Mouse (Mus musculus) CH12.LX (cell line): Measurements from ENCODE around the gene Gm10295. TPM values are rescaled to one million over a fixed set of nuclear protein-coding genes. Genes with fewer than 3 reads are reported as not detected.

Experiments
- DNase-seq: peaks from one replicate; pipeline ENCODE4 v3.0.0-alpha.2; 2013; ENCODE audit errors: extremely low read depth
- H3K27ac ChIP-seq: 2 replicates; pipeline ENCODE4 v1.5.1; 2012; ENCODE audit warnings: low read depth, mild to moderate bottlenecking, control low read depth, moderate library complexity; ENCODE audit not compliant: insufficient read depth
- H3K27me3 ChIP-seq: replicated peaks from 2 replicates; pipeline ENCODE3; 2012; ENCODE audit warnings: inconsistent platforms
- H3K36me3 ChIP-seq, 2 experiments: replicated peaks in 1 of 2; 2 replicates each; pipeline versions ENCODE3 to v1.6.1; 2012; ENCODE audit warnings: inconsistent platforms in 1 of 2, low read length in 1 of 2, mild to moderate bottlenecking in 1 of 2, mixed read lengths in 1 of 2, moderate library complexity in 1 of 2; ENCODE audit not compliant: control insufficient read depth in 1 of 2, insufficient read depth in 1 of 2
- H3K4me1 ChIP-seq, 2 experiments: 2 replicates each; pipeline ENCODE4 v1.6.1; 2012; ENCODE audit warnings: inconsistent platforms in 1 of 2, moderate library complexity in 1 of 2; ENCODE audit not compliant: insufficient read depth in 2 of 2, control insufficient read depth in 1 of 2
- H3K4me2 ChIP-seq: 2 replicates; pipeline ENCODE4 v1.6.1; 2012; ENCODE audit warnings: low read depth, mild to moderate bottlenecking, control low read depth; ENCODE audit not compliant: poor library complexity, insufficient read depth, severe bottlenecking
- H3K4me3 ChIP-seq, 3 experiments: fragments of 150-350 bp in 1 of 3; sonication (generic) in 1 of 3; replicated peaks in 1 of 3; 2 replicates each; pipeline versions ENCODE3 to v1.5.1; 2011 to 2012; ENCODE audit warnings: low read depth in 2 of 3, low read length in 2 of 3, mild to moderate bottlenecking in 2 of 3, moderate library complexity in 2 of 3, control low read depth in 1 of 3, improper control_type of control experiment in 1 of 3, inconsistent platforms in 1 of 3, mixed read lengths in 1 of 3; ENCODE audit not compliant: poor library complexity in 1 of 3
- H3K79me2 ChIP-seq: replicated peaks from 2 replicates; pipeline ENCODE4 v1.6.1; 2012; ENCODE audit warnings: mild to moderate bottlenecking, moderate library complexity; ENCODE audit not compliant: control insufficient read depth, poor library complexity, insufficient read depth, severe bottlenecking; ENCODE audit errors: extremely low read depth
- H3K9ac ChIP-seq: 2 replicates; pipeline ENCODE4 v1.6.1; 2012; ENCODE audit warnings: low read depth, mild to moderate bottlenecking, control low read depth, moderate library complexity; ENCODE audit not compliant: insufficient read depth
- H3K9me3 ChIP-seq: replicated peaks from 2 replicates; pipeline ENCODE3; 2012; ENCODE audit warnings: low read length, inconsistent platforms, mixed read lengths
- CHD1 ChIP-seq: IDR thresholded peaks from 2 replicates; pipeline ENCODE4 v1.6.1; 2012; ENCODE audit warnings: low read depth, low read length, improper control_type of control experiment, inconsistent platforms
- CHD2 ChIP-seq: IDR thresholded peaks from 2 replicates; pipeline ENCODE4 v1.6.1; 2011; ENCODE audit warnings: low read length, improper control_type of control experiment
- CTCF ChIP-seq, 2 experiments: IDR thresholded peaks in 1 of 2; conservative IDR thresholded peaks in 1 of 2; 2 replicates each; pipeline ENCODE4 v1.5.1; 2011 to 2012; ENCODE audit warnings: low read depth in 2 of 2, low read length in 2 of 2, improper control_type of control experiment in 1 of 2, inconsistent platforms in 1 of 2, mild to moderate bottlenecking in 1 of 2, moderate library complexity in 1 of 2
- E2F4 ChIP-seq: IDR thresholded peaks from 2 replicates; pipeline ENCODE4 v1.6.1; 2011; ENCODE audit warnings: low read depth, low read length, improper control_type of control experiment; ENCODE audit not compliant: insufficient replicate concordance
- ELF1 ChIP-seq: IDR thresholded peaks from 2 replicates; pipeline ENCODE4 v1.6.1; 2014; ENCODE audit warnings: low read depth, mild to moderate bottlenecking, inconsistent platforms, low read length, improper control_type of control experiment
- EP300 ChIP-seq: IDR thresholded peaks from 2 replicates; pipeline ENCODE4 v1.6.1; 2011; ENCODE audit warnings: low read length, improper control_type of control experiment
- ETS1 ChIP-seq: conservative IDR thresholded peaks from 2 replicates; pipeline ENCODE4 v1.6.1; 2012; ENCODE audit warnings: low read depth, mild to moderate bottlenecking, inconsistent platforms, low read length, improper control_type of control experiment, moderate library complexity
- IRF4 ChIP-seq: IDR thresholded peaks from 2 replicates; pipeline ENCODE4 v1.6.1; 2014; ENCODE audit warnings: low read depth, mild to moderate bottlenecking, inconsistent platforms, low read length, improper control_type of control experiment
- JUN ChIP-seq: IDR thresholded peaks from 2 replicates; pipeline ENCODE4 v1.6.1; 2011; ENCODE audit warnings: low read depth, mild to moderate bottlenecking, low read length, improper control_type of control experiment, moderate library complexity; ENCODE audit not compliant: insufficient read depth
- JUND ChIP-seq: conservative IDR thresholded peaks from 2 replicates; pipeline ENCODE4 v1.6.1; 2011; ENCODE audit warnings: low read depth, low read length, improper control_type of control experiment
- KAT2A ChIP-seq: IDR thresholded peaks from 2 replicates; pipeline ENCODE4 v1.6.1; 2012; ENCODE audit warnings: low read length, improper control_type of control experiment, inconsistent platforms; ENCODE audit not compliant: insufficient replicate concordance
- POLR2AphosphoS2 ChIP-seq: IDR thresholded peaks from 2 replicates; pipeline ENCODE4 v1.6.1; 2011; ENCODE audit warnings: low read depth, low read length, improper control_type of control experiment
- RAD21 ChIP-seq: IDR thresholded peaks from 2 replicates; pipeline ENCODE4 v1.6.1; 2011; ENCODE audit warnings: low read depth, mild to moderate bottlenecking, low read length, improper control_type of control experiment, moderate library complexity
- SIN3A ChIP-seq: IDR thresholded peaks from 2 replicates; pipeline ENCODE4 v1.6.1; 2012; ENCODE audit warnings: low read length, improper control_type of control experiment, inconsistent platforms
- SMC3 ChIP-seq: IDR thresholded peaks from 2 replicates; pipeline ENCODE4 v1.6.1; 2011; ENCODE audit warnings: low read depth, low read length, improper control_type of control experiment
- TCF12 ChIP-seq: IDR thresholded peaks from 2 replicates; pipeline ENCODE4 v1.6.1; 2014; ENCODE audit warnings: low read depth, mild to moderate bottlenecking, inconsistent platforms, low read length, improper control_type of control experiment
- USF1 ChIP-seq: IDR thresholded peaks from 2 replicates; pipeline ENCODE4 v1.6.1; 2014; ENCODE audit warnings: low read depth, mild to moderate bottlenecking, inconsistent platforms, low read length, improper control_type of control experiment
- ZC3H11A ChIP-seq: IDR thresholded peaks from 2 replicates; pipeline ENCODE4 v1.6.1; 2012; ENCODE audit warnings: low read depth, mild to moderate bottlenecking, inconsistent platforms, low read length, improper control_type of control experiment
- ZKSCAN1 ChIP-seq: IDR thresholded peaks from 2 replicates; pipeline ENCODE4 v1.6.1; 2012; ENCODE audit warnings: low read depth, inconsistent platforms, low read length, improper control_type of control experiment, borderline replicate concordance
- ZMIZ1 ChIP-seq: IDR thresholded peaks from 2 replicates; pipeline ENCODE4 v1.6.1; 2012; ENCODE audit warnings: low read depth, mild to moderate bottlenecking, inconsistent platforms, low read length, improper control_type of control experiment
- dilution Hi-C: fragments of 300-500 bp; cut with MboI; formaldehyde crosslinking; loops from 2 replicates; pipeline ENCODE4 v1.14.3; 2020; ENCODE audit warnings: low sequenced_read_pairs; ENCODE audit not compliant: extremely low pct_unique_long_range_greater_than_20kb, extremely low pct_ligation_motif_present
- in situ Hi-C: fragments of 300-500 bp; cut with MboI; formaldehyde crosslinking; loops from 3 replicates; pipeline ENCODE4 v1.14.3; 2019; ENCODE audit warnings: low sequenced_read_pairs, low pct_ligation_motif_present, low pct_unique_long_range_greater_than_20kb, mixed read lengths
- polyA plus RNA-seq: library from polyadenylated mRNA; unstranded; fragments of >175 nt; gene quantifications from 2 replicates; pipeline ENCODE4 v1.2.1, GENCODE M21; 2012; ENCODE audit warnings: low read depth; ENCODE audit not compliant: insufficient read length
- total RNA-seq, 2 experiments: library from RNA; depleted of rRNA; stranded (reverse); fragments of 300-350 nt in 1 of 2; fragments of >200 nt in 1 of 2; gene quantifications; 2 replicates each; pipeline ENCODE4 v1.2.3; 2012 to 2014

Gene Gm10295
- total and polyA plus RNA-seq, 3 experiments: not detected

- TF ChIP-seq ZC3H11A (no peak), JUND (no peak), E2F4 (no peak), CHD2 (no peak), ETS1 (no peak), IRF4 (no peak), EP300 (no peak), RAD21 (no peak), TCF12 (no peak), KAT2A (no peak), ZMIZ1 (no peak)
- TF ChIP-seq, all 38 proteins: peak for 0
Observed at GRCm38 (mm10) chr7:71384921-71385320, 33.6 kb upstream of the Gm10295 start.

DNA sequence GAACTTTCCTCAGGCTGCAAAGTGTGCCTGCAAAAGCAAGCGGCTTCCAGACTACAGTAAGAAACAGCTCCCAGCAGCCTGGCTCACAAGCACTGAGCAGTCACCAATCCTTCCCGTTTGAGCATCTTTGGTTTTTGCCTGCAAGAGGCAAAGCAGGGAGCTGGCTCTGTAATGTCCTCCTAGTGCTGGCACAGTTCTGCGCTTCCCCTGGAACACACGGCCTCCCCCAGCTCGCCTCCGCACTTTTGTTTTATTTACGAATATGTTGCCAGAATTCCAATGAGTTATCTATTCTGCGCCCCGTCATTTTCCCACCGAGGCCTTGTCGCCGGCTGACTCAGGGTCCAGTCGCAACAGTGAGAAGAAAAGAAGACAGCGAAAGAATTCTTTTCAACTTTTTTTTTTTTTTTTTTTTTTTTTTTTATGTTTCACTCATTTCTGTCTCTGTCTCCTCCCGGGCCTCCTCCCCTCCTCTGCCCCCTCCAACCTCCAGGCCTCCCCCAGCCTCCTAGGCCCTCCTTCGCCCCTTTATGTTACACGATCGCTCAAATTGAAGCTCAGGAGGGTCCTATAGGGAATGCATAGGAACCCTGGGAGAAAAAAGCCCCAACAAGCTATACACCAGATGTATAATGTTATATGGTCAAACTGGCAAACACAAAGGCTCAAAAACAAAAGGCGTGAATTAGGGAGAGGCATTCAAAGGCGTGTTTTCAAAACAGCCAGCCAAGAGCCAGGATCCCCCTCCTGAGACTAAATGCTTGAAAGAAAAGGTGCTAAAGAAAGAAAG lies 32.3 kb upstream of the Gm10295 start:
- Histone ChIP-seq H3K79me2 (no peaks in the 10 kb centered on the region), H3K27me3 (no peaks in the 10 kb centered on the region), H3K4me3 (no peak overlapping the region), H3K4me2 (no peak overlapping the region), H3K4me1 (no peaks in the 10 kb centered on the region), H3K36me3 (no peaks in the 10 kb centered on the region), H3K27ac (no peak overlapping the region), H3K9me3 (peaks cover 56% of the 10 kb centered on the region), H3K9ac (no peak overlapping the region)
- in situ Hi-C loops: no loop called here
- dilution Hi-C loops: no loop called here
- DNase-seq: no peak
- TF ChIP-seq CTCF (conservative IDR thresholded peaks at IDR 0.05 in 1 of 2, IDR thresholded peaks at IDR 0.05 in 1 of 2; ENCODE audit: low read depth in 2 of 2, low read length in 2 of 2) (no peak), SMC3 (no peak), KAT2A (no peak), JUN (no peak), USF1 (no peak), POLR2AphosphoS2 (no peak), ZKSCAN1 (no peak), CHD1 (no peak), IRF4 (no peak), SIN3A (no peak), ELF1 (no peak)

More at GRCm38 (mm10) chr7:71384921-71385320, 33.6 kb upstream of the Gm10295 start:
- Histone ChIP-seq H3K27me3 (no peaks in the 10 kb centered on the region), H3K4me2 (no peak overlapping the region), H3K36me3 (no peaks in the 10 kb centered on the region), H3K4me3 (no peak overlapping the region), H3K79me2 (no peaks in the 10 kb centered on the region), H3K9me3 (peaks cover 52% of the 10 kb centered on the region), H3K27ac (no peak overlapping the region), H3K9ac (no peak overlapping the region), H3K4me1 (no peaks in the 10 kb centered on the region)
- dilution Hi-C loops: no loop called here
- in situ Hi-C loops: no loop called here
- DNase-seq: no peak
